7 mouse cellular contexts compared by ENCODE assay signal in the genomic region with DNA sequence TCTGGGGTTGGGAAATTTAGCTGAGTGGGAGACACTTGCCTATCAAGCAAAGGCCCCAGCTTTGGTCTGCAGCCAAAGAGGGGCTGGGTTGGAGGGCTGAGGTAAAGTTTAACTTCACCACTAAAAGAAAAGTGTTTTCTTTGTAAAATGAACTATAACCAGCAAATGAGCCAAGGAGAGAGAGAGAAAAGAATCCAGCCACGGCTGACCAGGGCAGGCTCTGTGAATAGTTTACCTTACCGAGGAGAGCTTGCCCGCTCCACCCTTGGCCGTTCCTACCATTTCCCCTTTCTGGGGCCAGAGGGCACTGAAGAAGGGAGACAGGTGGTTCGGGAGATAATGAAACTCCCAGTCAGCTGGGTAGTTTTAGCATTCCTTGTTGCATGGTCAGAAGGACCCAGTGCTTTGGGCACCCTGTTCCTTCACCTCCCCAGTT.
DNase-seq lines count a peak whose midpoint lies in the region; ATAC-seq and TF ChIP-seq lines count a peak whose summit lies in the region.

No protein-coding gene starts in this region.

- H3K27me3 ChIP-seq in heart, embryonic 13.5 days (replicated peaks): no peaks in the 10 kb centered on the region
- no peaks in the 10 kb centered on the region for H3K27me3 ChIP-seq in spleen, adult 2 months (ENCODE audit: control insufficient read depth, insufficient read depth, low read length)
- no peaks in the 10 kb centered on the region for H3K27me3 ChIP-seq in forebrain, embryonic 15.5 days

- TF ChIP-seq POLR2A in spleen, adult 2 months (IDR thresholded peaks at IDR 0.05; ENCODE audit: low read depth, low read length): no peak

- peak overlapping the region; percentile 72 for H3K9ac ChIP-seq in heart, embryonic 13.5 days
- H3K9ac ChIP-seq in forebrain, embryonic 15.5 days (replicated peaks): no peak overlapping the region

- TF ChIP-seq CTCF in spleen, adult 2 months (IDR thresholded peaks at IDR 0.05; ENCODE audit: extremely low read depth, insufficient read depth, insufficient read length, insufficient replicate concordance): no peak

- DNase-seq in liver: peak; percentile 88
- no peak for DNase-seq in spleen, adult 2 months (ENCODE audit: low read depth in 1 of 2, low spot score in 2 of 2)
- DNase-seq in urinary bladder, postnatal 14 days (ENCODE audit: low spot score): no peak
- no peak for DNase-seq in urinary bladder, adult 18-20 months (ENCODE audit: low spot score in 2 of 2)

- peak; percentile 63 for ATAC-seq in common myeloid progenitor, adult 5-6 weeks (replicated peaks; ENCODE audit: low read depth, poor library complexity, severe bottlenecking)
- ATAC-seq in heart, embryonic 13.5 days (ENCODE audit: extremely low read depth, insufficient number of reproducible peaks, low FRiP score, low TSS enrichment): no peak
- ATAC-seq in forebrain, embryonic 15.5 days (replicated peaks): no peak

- H3K4me3 ChIP-seq in heart, embryonic 13.5 days: no peak overlapping the region
- H3K4me3 ChIP-seq in spleen, adult 2 months (ENCODE audit: extremely low read depth, insufficient read depth, insufficient read length): 0 out of 2 replicates have a peak overlapping the region, but pooled peaks have one; percentile 2
- H3K4me3 ChIP-seq in forebrain, embryonic 15.5 days: no peak overlapping the region

- peaks cover 73% of the 10 kb centered on the region for H3K4me1 ChIP-seq in heart, embryonic 13.5 days
- peaks cover 37% of the 10 kb centered on the region; the same call in 1 of the 2 replicates for H3K4me1 ChIP-seq in spleen, adult 2 months (ENCODE audit: control insufficient read depth, insufficient read depth, insufficient read length)
- no peaks in the 10 kb centered on the region for H3K4me1 ChIP-seq in forebrain, embryonic 15.5 days

- 24% methylated on average over 5 of the region's 5 CpGs for WGBS in heart, embryonic 13.5 days
- WGBS in spleen, adult 2 months: 35% methylated on average over 5 of the region's 5 CpGs
- 84% methylated on average over 5 of the region's 5 CpGs for WGBS in forebrain, embryonic 15.5 days

- H3K27ac ChIP-seq in heart, embryonic 13.5 days (replicated peaks): peak overlapping the region; percentile 94
- peak overlapping the region; percentile 40 for H3K27ac ChIP-seq in spleen, adult 2 months (ENCODE audit: insufficient read depth, low read length)
- no peak overlapping the region for H3K27ac ChIP-seq in forebrain, embryonic 15.5 days (replicated peaks)

- 0 out of 2 replicates have a peak, but pooled peaks cover 5% of the 10 kb centered on the region for H3K36me3 ChIP-seq in heart, embryonic 13.5 days
- peaks cover 1% of the 10 kb centered on the region; the same call in 1 of the 2 replicates for H3K36me3 ChIP-seq in spleen, adult 2 months (ENCODE audit: control insufficient read depth, insufficient read depth, low read length)
- no peaks in the 10 kb centered on the region for H3K36me3 ChIP-seq in forebrain, embryonic 15.5 days

- H3K9me3 ChIP-seq in heart, embryonic 13.5 days: no peaks in the 10 kb centered on the region
- H3K9me3 ChIP-seq in forebrain, embryonic 15.5 days: no peaks in the 10 kb centered on the region

- H3K4me2 ChIP-seq in heart, embryonic 13.5 days: peak overlapping the region; percentile 39
- no peak overlapping the region for H3K4me2 ChIP-seq in forebrain, embryonic 15.5 days (replicated peaks)
